Mouse (Mus musculus) brown adipose tissue, adult 24 weeks (tissue): ENCODE measurements around the gene Fitm2. TPM values are rescaled to one million over a fixed set of nuclear protein-coding genes. Genes with fewer than 3 reads are reported as not detected.

Experiments
- H3K27ac ChIP-seq: fragments of 200-500 bp; replicated peaks from 2 replicates; pipeline ENCODE4 v1.5.1; 2012; ENCODE audit warnings: low read depth, mild to moderate bottlenecking, low read length
- H3K4me1 ChIP-seq: fragments of 200-500 bp; 2 replicates; pipeline ENCODE4 v1.6.1; 2012; ENCODE audit warnings: low read length, mixed read lengths; ENCODE audit not compliant: control insufficient read depth, insufficient read depth, insufficient read length
- H3K4me3 ChIP-seq: fragments of 200-500 bp; 2 replicates; pipeline ENCODE4 v1.5.1; 2012; ENCODE audit warnings: low read depth, mild to moderate bottlenecking, low read length, moderate library complexity; ENCODE audit not compliant: insufficient read depth
- polyA plus RNA-seq: library from polyadenylated mRNA; stranded (reverse); fragments of >200 nt; gene quantifications from 2 replicates; pipeline ENCODE4 v1.2.4, GENCODE M21; 2012; ENCODE audit not compliant: missing spikeins, insufficient read depth, insufficient read length

The Fitm2 gene
- polyA plus RNA-seq, 1 experiment, result 77.8 TPM

GRCm38 (mm10) chr2:163420366-163420886 is 52.0 kb downstream of the Fitm2 start:
- peak overlapping the region; percentile 78; the same call in 1 of the 2 replicates for H3K27ac ChIP-seq
- peak overlapping the region; percentile 83 for H3K4me3 ChIP-seq
- H3K4me1 ChIP-seq, result peaks cover 13% of the 10 kb centered on the region

- H3K4me3 ChIP-seq, result peak overlapping the region; percentile 87
- H3K4me1 ChIP-seq, result peaks cover 13% of the 10 kb centered on the region
- peak overlapping the region; percentile 78 for H3K27ac ChIP-seq
Measured at GRCm38 (mm10) chr2:163419346-163420045, 52.9 kb downstream of the Fitm2 start.

- peaks cover 13% of the 10 kb centered on the region for H3K4me1 ChIP-seq
- peak overlapping the region; percentile 87 for H3K4me3 ChIP-seq
- H3K27ac ChIP-seq, result peak overlapping the region; percentile 56
Measured at GRCm38 (mm10) chr2:163418841-163419345, 53.5 kb downstream of the Fitm2 start.

- H3K4me1 ChIP-seq, result peaks cover 13% of the 10 kb centered on the region; the same call in 1 of the 2 replicates
- H3K4me3 ChIP-seq, result peak overlapping the region; percentile 87; the same call in 1 of the 2 replicates
- no peak overlapping the region for H3K27ac ChIP-seq
Measured at GRCm38 (mm10) chr2:163417830-163418229, 54.6 kb downstream of the Fitm2 start.

GRCm38 (mm10) chr2:163417026-163417425 is 55.4 kb downstream of the Fitm2 start:
- Histone ChIP-seq H3K4me3 (no peak overlapping the region), H3K4me1 (peaks cover 15% of the 10 kb centered on the region), H3K27ac (no peak overlapping the region)

Other genes with a start within 250 kb of the Fitm2 start
- 1.1 and 5.7 TPM in 2 replicates for gene Jph2, start 74.6 kb downstream of the Fitm2 start, polyA plus RNA-seq
- 22.5 and 24.0 TPM in 2 replicates for gene Oser1, start 47.9 kb downstream of the Fitm2 start, polyA plus RNA-seq
- not detected in 2 replicates for gene Gdap1l1, start 34.2 kb downstream of the Fitm2 start, polyA plus RNA-seq
- gene R3hdml, start 19.7 kb upstream of the Fitm2 start, polyA plus RNA-seq, result not detected in 2 replicates
- not detected in 2 replicates for gene Hnf4a, start 34.2 kb upstream of the Fitm2 start, polyA plus RNA-seq
- 4.8 and 5.8 TPM in 2 replicates for gene Ttpal, start 129.7 kb upstream of the Fitm2 start, polyA plus RNA-seq
- 113 and 134 TPM in 2 replicates for gene Serinc3, start 172.5 kb upstream of the Fitm2 start, polyA plus RNA-seq
- gene Pkig, start 185.8 kb upstream of the Fitm2 start, polyA plus RNA-seq, result 9.5 and 19.7 TPM in 2 replicates